Mouse (Mus musculus) cerebellum, postnatal 25 days (tissue): Measurements from ENCODE around the gene Gdpd4.

ENCODE experiments used
- DNase-seq, 2 experiments: peaks; one replicate each; pipeline ENCODE4 v3.0.0; 2021; ENCODE audit warnings: mixed read lengths in 2 of 2

Gene Gdpd4

GRCm38 (mm10) chr7:97919742-97920141 lies at the start of gene Gdpd4:
Gdpd4 (plus strand) TSS chr7:97919955.
- no peak for DNase-seq

- DNase-seq: peak in 1 of 2 experiments; percentile 33
Observed at GRCm38 (mm10) chr7:97872396-97872795, 47.4 kb upstream of the Gdpd4 start.

- DNase-seq: peak; percentile 39 to 63
Observed at GRCm38 (mm10) chr7:97873317-97873716, 46.4 kb upstream of the Gdpd4 start.

- DNase-seq: no peak
Observed at GRCm38 (mm10) chr7:97877846-97878538, 41.8 kb upstream of the Gdpd4 start.

- DNase-seq: no peak
Observed at GRCm38 (mm10) chr7:97911646-97912045, 8.1 kb upstream of the Gdpd4 start.

- DNase-seq: peak; percentile 43 to 65
Observed at GRCm38 (mm10) chr7:97914833-97915516, 4.8 kb upstream of the Gdpd4 start.

- DNase-seq: no peak
Observed at GRCm38 (mm10) chr7:97925819-97926218, 6.1 kb downstream of the Gdpd4 start.

GRCm38 (mm10) chr7:97926978-97927377 lies 7.2 kb downstream of the Gdpd4 start:
- DNase-seq: no peak

- no peak for DNase-seq
Observed at GRCm38 (mm10) chr7:97944485-97944884, 24.7 kb downstream of the Gdpd4 start.

GRCm38 (mm10) chr7:97972486-97972885 lies 52.7 kb downstream of the Gdpd4 start:
- DNase-seq: no peak

GRCm38 (mm10) chr7:97977463-97977862 lies 57.7 kb downstream of the Gdpd4 start:
- DNase-seq: peak; percentile 40 to 59

- peak in 1 of 2 experiments; percentile 16 for DNase-seq
Observed at GRCm38 (mm10) chr7:97984108-97984834, 64.5 kb downstream of the Gdpd4 start.

GRCm38 (mm10) chr7:98002617-98003016 lies 82.9 kb downstream of the Gdpd4 start:
- DNase-seq: no peak

- no peak for DNase-seq
Observed at GRCm38 (mm10) chr7:98048101-98048824, 128.5 kb downstream of the Gdpd4 start.

- DNase-seq: peak; percentile 47 to 69
Observed at GRCm38 (mm10) chr7:98051980-98052379, 132.2 kb downstream of the Gdpd4 start.

- no peak for DNase-seq
Observed at GRCm38 (mm10) chr7:98054461-98054860, 134.7 kb downstream of the Gdpd4 start.

GRCm38 (mm10) chr7:98054942-98055341 lies 135.2 kb downstream of the Gdpd4 start:
- no peak for DNase-seq

- DNase-seq: no peak
Observed at GRCm38 (mm10) chr7:98066229-98066628, 146.5 kb downstream of the Gdpd4 start.

- peak; percentile 84 to 92 for DNase-seq
Observed at GRCm38 (mm10) chr7:98071620-98072019, 151.9 kb downstream of the Gdpd4 start.

- DNase-seq: no peak
Observed at GRCm38 (mm10) chr7:98077453-98077852, 157.7 kb downstream of the Gdpd4 start.

GRCm38 (mm10) chr7:98082376-98082775 lies 162.6 kb downstream of the Gdpd4 start:
- DNase-seq: no peak

- DNase-seq: no peak
Observed at GRCm38 (mm10) chr7:98084541-98085293, 165.0 kb downstream of the Gdpd4 start.
